Mouse (Mus musculus): Measurements from ENCODE around the gene Ccin. TPM values are rescaled to one million over a fixed set of nuclear protein-coding genes. Genes with fewer than 3 reads are reported as not detected.

The Ccin gene
- total RNA-seq, 2 experiments from 2014 or later = not detected

DNA sequence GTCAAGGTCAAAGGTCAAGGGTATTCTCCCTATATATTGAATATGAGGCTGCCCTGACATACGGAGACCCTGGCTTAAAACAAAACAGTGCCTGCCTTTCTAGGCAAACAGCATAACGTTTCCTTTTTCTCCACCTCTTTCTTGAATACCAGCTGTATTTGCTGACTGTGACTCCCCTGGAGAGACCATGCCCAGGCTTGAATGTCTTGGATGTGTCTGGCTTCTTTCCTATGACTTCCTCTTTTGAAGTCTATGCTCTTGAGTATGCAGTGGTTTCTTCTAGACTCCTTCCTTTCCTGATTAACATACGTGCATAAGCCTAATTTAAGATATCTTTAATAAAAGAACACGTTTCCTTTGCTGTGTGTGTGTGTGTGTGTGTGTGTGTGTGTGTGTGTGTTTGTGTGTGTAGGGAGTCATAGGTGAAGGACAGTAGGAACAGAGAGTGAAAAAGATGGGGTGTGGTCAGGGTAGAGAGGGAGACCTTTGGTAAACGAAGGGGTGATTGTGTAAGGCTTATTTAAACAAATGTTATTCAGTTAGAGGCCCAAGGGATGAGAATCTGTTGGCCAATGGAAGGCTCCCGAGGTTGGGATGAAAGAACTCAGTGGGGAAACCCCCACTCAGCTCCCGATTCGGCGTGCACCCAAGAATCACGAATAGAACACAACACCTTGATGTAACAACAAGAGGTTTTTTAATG, 8.2 kb upstream of the Ccin start:
- no peak for DNase-seq (ENCODE audit: low spot score)

GRCm38 (mm10) chr4:43976223-43976740, 7.0 kb upstream of the Ccin start:
- no peak for DNase-seq (ENCODE audit: low spot score)

GRCm38 (mm10) chr4:43978521-43979443, 4.5 kb upstream of the Ccin start:
- peak; percentile 53 for DNase-seq (ENCODE audit: low spot score)

- DNase-seq (ENCODE audit: low spot score) = no peak
Observed at GRCm38 (mm10) chr4:43979746-43980145, 3.5 kb upstream of the Ccin start.

DNA sequence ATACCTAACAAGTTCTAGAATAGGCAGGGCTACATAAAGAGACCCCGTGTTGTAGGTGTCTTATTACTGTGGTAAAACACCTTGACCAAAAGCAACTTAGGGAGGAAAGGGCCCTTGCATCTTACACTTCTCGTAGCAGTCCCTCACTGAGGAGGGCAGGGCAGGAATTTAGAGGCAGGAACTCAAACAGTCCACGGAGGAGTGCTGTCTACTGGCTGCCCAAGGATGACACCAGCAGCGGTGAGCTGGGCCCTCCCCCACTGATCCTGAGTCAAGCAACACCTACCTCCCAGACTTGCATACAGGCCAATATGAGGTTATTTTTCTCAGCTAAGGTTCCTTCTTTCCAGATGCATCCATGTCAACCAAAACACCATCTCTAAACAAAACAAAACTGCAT, 3.0 kb upstream of the Ccin start:
- no peak for DNase-seq (ENCODE audit: low spot score)

DNA sequence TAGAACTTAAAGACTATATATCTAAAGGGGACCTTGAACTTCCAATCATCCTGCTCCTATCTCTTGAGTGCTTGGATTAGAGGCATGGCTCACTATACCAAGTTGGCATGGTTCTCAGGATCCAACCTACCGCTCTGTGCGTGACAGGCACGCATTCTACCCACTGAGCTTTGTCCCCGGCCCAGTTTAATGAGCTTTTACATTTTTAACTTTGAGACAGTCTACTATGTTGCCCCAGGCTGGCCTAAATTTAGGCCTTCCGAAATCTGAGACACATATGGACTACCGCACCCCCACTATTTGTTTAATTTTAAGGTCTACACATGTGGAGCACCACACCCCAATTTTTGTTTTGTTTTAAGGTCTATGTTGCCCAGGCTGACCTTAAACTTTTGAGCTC, 2.4 kb upstream of the Ccin start:
- DNase-seq (ENCODE audit: low spot score) = no peak

DNA sequence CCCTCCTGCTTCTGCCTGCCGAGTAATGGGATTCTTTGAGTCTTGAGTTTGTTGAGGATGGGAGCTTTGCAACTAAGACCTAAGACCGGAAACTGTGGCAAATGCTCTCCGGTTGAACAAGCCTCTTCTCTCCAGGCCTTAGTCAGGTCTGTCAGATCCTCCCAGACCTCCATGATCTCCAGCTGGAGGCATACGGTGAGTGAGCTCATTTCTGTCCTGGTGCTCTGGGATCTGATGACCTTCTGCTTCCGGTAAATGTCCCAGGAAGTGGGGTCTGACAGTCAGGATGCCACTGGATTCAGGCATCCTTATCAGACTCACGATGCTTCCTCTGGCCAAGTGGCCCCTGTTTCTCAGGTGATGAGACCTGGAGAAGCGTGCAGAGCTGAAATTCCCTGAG, 2.0 kb upstream of the Ccin start:
- DNase-seq (ENCODE audit: low spot score) = no peak

DNA sequence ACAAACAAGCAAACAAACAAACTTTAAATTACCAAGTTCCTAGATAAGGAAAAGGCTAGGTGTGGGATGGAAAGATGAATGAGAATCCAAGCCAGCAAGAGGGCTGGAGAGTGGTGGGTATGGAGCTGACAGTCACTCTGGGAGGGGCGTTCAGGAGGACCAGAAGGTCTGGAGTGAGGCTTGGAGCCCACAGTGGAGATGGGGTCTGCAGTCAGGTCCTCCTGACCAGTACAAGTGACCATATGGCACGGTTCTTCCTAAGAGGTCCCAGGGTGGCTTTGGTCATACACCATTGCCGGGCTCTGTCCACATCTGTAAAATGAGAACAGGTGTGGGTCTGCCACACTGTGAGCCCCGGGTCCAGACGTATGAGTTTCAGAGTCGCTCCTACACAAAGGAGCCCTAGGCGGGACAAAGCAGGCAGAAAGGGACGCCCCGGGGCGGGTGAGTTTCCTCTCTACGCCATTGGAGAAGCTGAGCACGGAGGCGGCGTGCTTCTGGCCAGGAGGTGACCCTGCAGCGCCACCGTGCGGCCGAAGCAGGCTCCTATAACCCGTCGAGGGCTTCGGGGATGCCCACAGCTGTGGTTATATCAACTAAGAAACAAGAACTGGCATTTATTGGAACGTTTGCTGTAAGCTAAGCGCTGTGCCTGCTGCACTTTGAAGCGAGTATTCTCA, 1.1 kb upstream of the Ccin start:
- DNase-seq (ENCODE audit: low spot score) = peak; percentile 93

DNA sequence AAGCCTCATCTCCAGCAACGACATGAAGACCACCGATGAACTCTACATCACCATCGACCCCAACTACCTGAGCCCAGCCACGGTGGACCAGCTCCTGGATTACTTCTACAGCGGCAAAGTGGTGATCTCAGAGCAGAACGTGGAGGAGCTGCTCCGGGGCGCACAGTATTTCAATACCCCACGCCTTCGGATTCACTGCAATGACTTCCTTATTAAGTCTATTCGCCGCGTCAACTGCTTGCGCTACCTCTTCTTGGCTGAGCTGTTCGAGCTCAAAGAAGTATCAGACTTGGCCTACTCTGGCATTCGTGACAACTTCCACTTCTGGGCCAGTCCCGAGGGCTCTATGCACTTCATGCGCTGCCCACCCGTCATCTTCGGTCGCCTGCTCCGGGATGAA, 473 bp downstream of the Ccin start:
- no peak for DNase-seq (ENCODE audit: low spot score)

GRCm38 (mm10) chr4:43984326-43984725, 1.0 kb downstream of the Ccin start:
- no peak for DNase-seq (ENCODE audit: low spot score)

GRCm38 (mm10) chr4:43988976-43989375, 5.7 kb downstream of the Ccin start:
- DNase-seq (ENCODE audit: low spot score) = no peak

GRCm38 (mm10) chr4:43993072-43993471, 9.8 kb downstream of the Ccin start:
- DNase-seq (ENCODE audit: low spot score) = no peak

- no peak for DNase-seq (ENCODE audit: low spot score)
Observed at GRCm38 (mm10) chr4:43994342-43994741, 11.1 kb downstream of the Ccin start.

- no peak for DNase-seq (ENCODE audit: low spot score)
Observed at GRCm38 (mm10) chr4:44003622-44004021, 20.3 kb downstream of the Ccin start.

DNA sequence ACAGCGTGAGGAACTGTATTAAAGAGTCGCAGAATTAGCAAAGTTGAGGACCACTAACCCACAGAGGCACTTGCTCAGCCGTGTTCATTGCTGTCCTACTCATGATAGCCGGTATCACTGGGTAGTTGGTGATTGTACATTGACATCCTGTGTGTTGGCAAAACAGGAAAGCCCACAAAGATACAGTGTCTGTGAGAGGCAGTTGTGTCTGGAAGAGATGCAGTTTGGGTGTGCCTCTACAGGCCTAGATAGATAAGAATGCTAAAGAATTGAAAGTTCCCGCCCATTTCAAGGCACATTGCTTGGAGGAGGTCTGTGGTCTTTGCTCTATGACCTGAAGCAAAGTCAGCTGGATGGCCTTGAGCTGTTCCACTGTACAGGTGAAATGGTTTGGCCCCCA, 20.8 kb downstream of the Ccin start, which contains the start of gene Clta:
TSS of gene Clta (plus strand) at position 327 of the 400 bp plus-strand sequence.
- DNase-seq (ENCODE audit: low spot score) = no peak

GRCm38 (mm10) chr4:44004623-44005409, 21.5 kb downstream of the Ccin start:
- no peak for DNase-seq (ENCODE audit: low spot score)

GRCm38 (mm10) chr4:44010176-44010575, 26.9 kb downstream of the Ccin start:
- DNase-seq (ENCODE audit: low spot score) = no peak

DNA sequence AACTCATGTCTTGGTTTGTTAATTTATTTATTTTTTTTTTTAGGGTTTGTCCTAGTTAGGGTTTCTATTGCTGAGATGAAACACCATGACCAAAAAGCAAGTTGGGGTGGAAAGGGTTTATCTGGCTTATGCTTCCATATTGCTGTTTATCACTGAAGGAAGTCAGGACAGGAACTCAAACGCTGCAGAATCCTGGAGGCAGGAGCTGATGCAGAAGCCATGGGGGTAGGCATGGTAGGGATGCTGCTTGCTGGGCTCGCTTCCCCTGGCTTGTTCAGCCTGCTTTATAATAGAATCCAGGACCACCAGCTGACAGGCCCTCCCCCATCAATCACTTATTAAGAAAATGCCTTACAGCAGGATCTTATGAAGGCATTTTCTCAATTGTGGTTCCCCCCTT, 27.6 kb downstream of the Ccin start:
- DNase-seq (ENCODE audit: low spot score) = no peak

- DNase-seq (ENCODE audit: low spot score) = no peak
Observed at GRCm38 (mm10) chr4:44011799-44012198, 28.5 kb downstream of the Ccin start.

- peak; percentile 95 for DNase-seq (ENCODE audit: low spot score)
Observed at GRCm38 (mm10) chr4:44012376-44013367, 29.4 kb downstream of the Ccin start.

Measured in gastrocnemius, adult 18-20 months (tissue).